Mouse (Mus musculus) layer of hippocampus, adult 9-11 months (tissue): ENCODE results near the gene 1700012B09Rik.

Source experiments
- DNase-seq: peaks from one replicate; pipeline ENCODE4 v3.0.0; 2022

The 1700012B09Rik gene

DNA sequence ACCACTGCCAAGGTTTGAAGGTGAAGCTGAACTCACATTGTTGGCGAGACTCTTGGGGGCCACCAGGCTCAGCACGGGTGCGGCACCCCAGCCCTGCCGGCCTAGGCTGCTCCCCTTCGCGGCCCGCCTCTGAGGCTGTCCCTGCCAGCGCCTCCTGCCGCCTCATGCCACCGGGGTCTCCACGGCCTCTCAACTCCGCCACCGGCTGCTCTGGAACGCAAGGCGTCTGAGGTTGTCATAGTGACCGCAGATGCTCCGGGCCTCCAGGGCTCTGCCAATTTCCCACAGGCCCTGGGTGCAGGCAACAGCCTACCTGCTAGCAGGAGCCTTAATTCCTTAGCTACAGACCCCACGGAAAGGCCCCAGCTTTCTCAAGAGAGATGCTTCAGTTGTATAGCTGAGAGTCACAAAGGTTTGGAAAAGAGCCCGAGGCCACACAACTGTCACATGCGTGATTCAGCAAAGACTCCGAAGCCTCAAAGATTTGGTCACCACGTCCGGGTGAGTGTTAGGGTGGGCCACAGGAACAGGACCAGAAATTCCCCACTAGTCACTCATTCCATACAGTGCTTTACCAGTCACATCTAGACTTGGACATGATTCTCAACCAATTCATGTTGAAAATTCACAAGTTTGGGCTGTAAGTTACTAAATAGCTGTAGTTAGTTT lies at the start of gene 1700012B09Rik:
TSS of gene 1700012B09Rik (minus strand) at position 228 of the 669 bp plus-strand sequence.
- DNase-seq: no peak

GRCm38 (mm10) chr9:14810111-14810510 lies 39.3 kb upstream of the 1700012B09Rik start:
- peak; percentile 55 for DNase-seq

- no peak for DNase-seq
These were observed 36.0 kb upstream of the 1700012B09Rik start for GRCm38 (mm10) chr9:14806786-14807185.

DNA sequence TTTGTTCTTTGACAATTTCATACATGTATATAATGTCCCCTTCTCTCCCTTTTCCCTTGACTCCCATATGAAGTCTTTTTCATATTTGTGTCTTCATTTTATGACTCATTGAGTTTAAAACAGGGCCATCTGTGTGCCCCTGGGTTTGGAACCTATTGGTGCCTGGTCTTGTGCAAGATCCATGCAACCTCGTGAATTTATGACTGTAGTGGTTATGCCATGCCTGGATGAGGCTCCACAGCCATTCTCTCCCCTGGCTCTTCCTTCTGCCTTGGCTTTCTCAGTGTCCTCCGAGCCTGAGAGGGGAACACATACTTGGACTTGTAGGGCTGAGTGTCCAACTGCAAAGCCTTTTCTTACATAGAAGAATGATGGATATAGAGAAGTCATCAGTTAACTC lies 34.9 kb upstream of the 1700012B09Rik start:
- DNase-seq: no peak

- DNase-seq: no peak
These were observed 16.5 kb upstream of the 1700012B09Rik start for GRCm38 (mm10) chr9:14787356-14787755.

- DNase-seq: peak; percentile 94
These were observed 13.5 kb upstream of the 1700012B09Rik start, which contains the start of the genes Mre11a and Ankrd49 for GRCm38 (mm10) chr9:14784039-14785002. TSS of gene Mre11a (plus strand) at chr9:14784654. TSS of gene Ankrd49 (minus strand) at chr9:14784856.

DNA sequence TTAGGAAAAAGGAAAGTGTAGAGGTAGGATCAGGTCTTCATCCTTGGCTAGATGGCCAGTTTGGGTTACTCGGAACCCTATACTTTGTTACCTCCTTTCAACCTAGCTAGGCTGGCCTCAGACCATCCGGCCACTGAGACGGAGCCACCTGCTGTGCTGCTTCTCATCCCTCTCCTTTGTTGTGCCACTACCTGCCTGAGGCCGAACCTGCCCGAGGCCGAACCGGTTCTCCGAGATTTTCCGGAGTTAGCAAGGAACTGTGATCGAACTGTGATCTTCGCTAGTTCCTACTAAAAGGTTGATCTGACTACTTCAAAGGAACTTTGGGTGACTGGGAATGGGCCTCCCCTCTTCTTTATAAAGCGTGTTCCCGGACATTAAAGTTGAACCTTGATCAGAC lies 7.5 kb upstream of the 1700012B09Rik start:
- no peak for DNase-seq

DNA sequence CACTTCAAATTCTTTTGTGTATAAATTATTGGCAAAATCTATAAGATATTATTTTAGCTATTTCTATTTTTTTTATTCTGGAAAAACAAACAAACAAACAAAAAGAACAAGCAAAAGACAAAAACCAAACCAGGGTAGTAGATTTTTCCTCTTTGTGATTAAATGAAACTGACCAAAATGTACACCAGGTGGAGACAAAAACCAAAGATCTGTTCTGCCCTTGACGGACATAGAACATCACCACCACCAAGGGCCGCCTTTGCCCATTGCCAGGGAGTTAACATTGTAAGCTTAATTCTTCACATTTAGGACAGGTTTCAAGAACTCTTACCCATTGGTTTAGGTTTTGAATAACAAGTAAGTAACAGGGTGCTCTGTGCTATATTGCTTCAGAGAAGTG lies 3.0 kb upstream of the 1700012B09Rik start:
- no peak for DNase-seq

GRCm38 (mm10) chr9:14772074-14772473 lies 1.2 kb upstream of the 1700012B09Rik start:
- DNase-seq: no peak

GRCm38 (mm10) chr9:14769811-14770210 lies 1.0 kb downstream of the 1700012B09Rik start:
- no peak for DNase-seq

DNA sequence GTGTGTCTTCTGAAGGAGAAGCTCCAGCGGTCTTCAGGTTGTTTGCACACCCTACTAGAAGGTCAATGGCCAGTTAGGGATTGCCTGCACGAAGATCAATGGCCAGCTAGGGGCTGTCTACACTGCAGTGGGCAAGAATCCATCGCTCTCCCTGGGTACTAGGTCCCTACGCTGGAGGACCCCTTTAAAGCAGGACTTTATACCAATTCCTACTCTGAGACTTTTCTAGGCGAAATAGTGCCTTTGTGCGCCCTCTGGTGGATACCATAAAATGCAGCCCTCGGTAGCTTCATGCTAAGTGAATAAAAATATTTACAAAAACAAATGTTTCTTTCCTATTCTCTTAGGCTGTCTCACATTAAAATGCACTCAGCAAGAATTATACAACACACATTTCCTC lies 6.1 kb downstream of the 1700012B09Rik start:
- DNase-seq: no peak

- no peak for DNase-seq
These were observed 11.6 kb downstream of the 1700012B09Rik start for GRCm38 (mm10) chr9:14759261-14759660.

DNA sequence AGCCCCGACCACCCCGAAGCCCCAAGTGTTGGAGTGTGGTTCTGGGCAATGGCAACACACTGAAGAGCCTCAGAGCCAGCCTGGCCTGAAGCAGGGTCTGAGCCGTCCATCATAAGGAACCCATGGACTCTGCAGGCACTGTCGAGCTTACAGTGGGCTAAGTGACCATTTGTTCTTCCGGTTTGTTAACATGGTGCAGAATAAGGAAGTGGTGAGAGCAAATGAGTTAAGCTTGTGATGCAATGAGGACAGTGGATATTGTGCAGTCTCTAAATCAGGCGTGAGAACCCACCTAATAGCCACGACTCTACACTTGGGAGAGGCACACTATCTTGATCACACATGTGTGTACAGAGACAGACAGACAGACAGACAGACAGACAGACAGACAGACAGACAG lies 12.2 kb downstream of the 1700012B09Rik start:
- no peak for DNase-seq

DNA sequence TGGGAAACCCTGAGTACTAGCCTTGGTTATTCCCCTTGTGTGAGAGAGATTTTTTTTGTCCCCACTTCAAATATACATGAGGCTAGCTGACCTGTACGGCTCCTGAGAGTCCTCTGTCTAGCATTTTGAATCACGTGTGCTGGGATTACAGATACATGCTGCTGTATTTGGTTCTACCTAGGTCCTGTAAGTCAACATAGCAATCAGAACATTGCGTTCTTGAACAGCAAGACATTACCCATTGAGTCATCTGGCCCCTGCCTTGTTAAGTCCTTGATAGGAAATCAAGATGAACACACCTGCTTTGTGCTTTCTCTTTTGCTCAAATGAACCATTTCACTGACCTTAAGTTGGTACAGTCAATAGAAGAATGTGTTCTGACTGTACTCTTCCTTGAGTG lies 16.4 kb downstream of the 1700012B09Rik start:
- no peak for DNase-seq

DNA sequence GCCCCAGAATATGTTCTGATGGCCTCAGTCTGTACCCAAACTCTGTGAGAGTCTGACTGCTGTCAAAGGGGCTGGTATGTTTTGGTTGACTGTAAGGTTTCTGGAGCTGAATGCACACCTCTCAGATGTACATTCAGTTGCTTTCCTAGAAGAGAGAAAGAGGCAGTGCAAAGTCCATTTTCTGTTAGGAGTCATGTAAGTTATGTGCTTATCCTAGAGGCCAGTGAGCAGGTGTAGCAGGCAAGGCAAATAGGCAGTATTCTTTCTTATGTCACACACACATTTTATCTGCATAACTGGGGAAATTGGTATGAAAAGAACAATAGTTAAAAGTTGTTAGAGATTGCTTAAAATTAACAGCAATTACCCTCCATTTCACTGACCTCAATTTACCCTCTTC lies 16.9 kb downstream of the 1700012B09Rik start:
- DNase-seq: no peak

DNA sequence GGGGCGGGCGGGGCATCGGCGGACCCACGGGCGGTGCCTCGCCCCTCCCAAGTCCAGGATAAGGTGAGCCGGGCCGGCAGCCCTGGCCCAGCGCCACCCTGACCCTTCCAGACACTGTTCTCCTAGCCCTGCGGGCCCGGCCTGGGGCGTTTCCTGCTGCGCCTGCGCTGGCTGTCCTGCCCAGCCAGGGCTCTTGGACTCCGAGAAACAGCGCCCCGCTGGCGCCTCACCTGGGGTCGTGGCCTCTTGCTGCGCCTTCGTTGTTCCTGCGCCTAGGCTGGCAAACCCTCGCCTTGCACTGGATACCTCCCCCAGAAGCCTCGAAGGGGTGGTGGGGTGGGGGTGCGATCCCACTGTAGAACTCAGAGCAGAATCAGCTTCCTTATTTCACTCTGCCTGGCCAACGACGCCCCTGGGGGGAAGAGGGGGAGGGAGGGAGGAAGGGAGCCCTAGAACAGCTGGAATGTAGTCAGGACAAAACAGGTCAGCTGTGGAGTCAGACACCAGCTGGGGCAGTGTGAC lies 18.8 kb downstream of the 1700012B09Rik start, which contains the start of gene Fut4:
TSS of gene Fut4 (minus strand) at position 393 of the 522 bp plus-strand sequence.
- DNase-seq: no peak

- no peak for DNase-seq
These were observed 19.3 kb downstream of the 1700012B09Rik start for GRCm38 (mm10) chr9:14751503-14752000.

GRCm38 (mm10) chr9:14750901-14751502 lies 19.8 kb downstream of the 1700012B09Rik start:
- no peak for DNase-seq

DNA sequence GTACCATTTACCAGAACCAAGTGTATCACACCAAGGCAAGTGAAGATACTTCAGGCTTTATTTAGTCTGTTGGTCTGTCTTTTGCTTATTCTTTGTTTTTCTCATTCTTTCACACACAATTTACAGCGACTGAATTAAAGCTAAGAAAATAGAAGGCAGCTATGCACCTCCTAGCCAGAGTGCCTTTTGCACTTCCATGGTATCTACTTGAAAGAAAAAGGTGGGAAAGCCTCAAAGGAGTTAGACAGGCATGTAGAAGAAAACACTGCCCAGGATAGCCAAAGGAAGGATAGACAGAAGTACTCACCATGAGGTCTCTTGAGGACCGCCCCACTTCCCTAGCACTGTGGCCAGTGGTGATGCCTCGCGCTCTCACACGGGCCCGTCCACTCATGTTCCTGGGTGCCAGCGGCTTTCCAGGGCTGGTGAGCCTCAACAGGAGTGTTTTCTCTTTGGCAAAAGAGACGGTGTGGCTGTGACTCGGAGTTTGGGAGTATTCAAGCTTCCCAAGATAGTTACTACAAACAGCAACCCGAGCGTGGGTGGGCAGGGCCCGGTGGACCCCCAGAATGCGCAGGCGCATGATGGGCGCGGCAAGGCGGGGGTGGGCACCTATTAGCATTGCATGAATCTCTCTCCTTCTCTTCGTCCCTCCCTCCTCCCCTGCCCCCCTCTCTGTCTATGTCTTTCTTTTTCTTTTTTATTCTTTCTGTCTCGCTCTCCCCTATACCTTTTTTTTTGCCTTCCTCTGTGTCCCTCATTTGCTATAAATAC lies 30.5 kb downstream of the 1700012B09Rik start, which contains the start of gene Piwil4:
TSS of gene Piwil4 (minus strand) at position 583 of the 774 bp plus-strand sequence.
- DNase-seq: no peak

GRCm38 (mm10) chr9:14739498-14740150 lies 31.2 kb downstream of the 1700012B09Rik start:
- DNase-seq: no peak

GRCm38 (mm10) chr9:14730941-14731541 lies 39.8 kb downstream of the 1700012B09Rik start:
- DNase-seq: no peak
